Mouse (Mus musculus): Measurements from ENCODE around the gene Rtl5. TPM values are rescaled to one million over a fixed set of nuclear protein-coding genes. Genes with fewer than 3 reads are reported as not detected.
A peak's percentile ranks its signal among the peaks of the same experiment; 100 is the strongest.

Gene Rtl5
- total RNA-seq, 2 experiments from 2014 or later, result 8.9 to 10.1 TPM

GRCm38 (mm10) chrX:102067118-102067517 is 4.0 kb downstream of the Rtl5 start:
- DNase-seq (ENCODE audit: low spot score in 2 of 2), result no peak

- DNase-seq (ENCODE audit: low spot score in 2 of 2), result peak; percentile 55 to 61
Observed at GRCm38 (mm10) chrX:102066134-102066533, 5.0 kb downstream of the Rtl5 start.

GRCm38 (mm10) chrX:102065213-102065775 is 5.8 kb downstream of the Rtl5 start:
- DNase-seq (ENCODE audit: low spot score in 2 of 2), result no peak

- no peak for DNase-seq (ENCODE audit: low spot score in 2 of 2)
Observed at GRCm38 (mm10) chrX:102064062-102064461, 7.0 kb downstream of the Rtl5 start.

GRCm38 (mm10) chrX:102060891-102061290 is 10.2 kb downstream of the Rtl5 start:
- DNase-seq (ENCODE audit: low spot score in 2 of 2), result peak in 1 of 2 experiments; percentile 49

- no peak for DNase-seq (ENCODE audit: low spot score in 2 of 2)
Observed at GRCm38 (mm10) chrX:102060243-102060642, 10.9 kb downstream of the Rtl5 start.

- no peak for DNase-seq (ENCODE audit: low spot score in 2 of 2)
Observed at GRCm38 (mm10) chrX:102059437-102059836, 11.7 kb downstream of the Rtl5 start.

GRCm38 (mm10) chrX:102054009-102054408 is 17.1 kb downstream of the Rtl5 start:
- no peak for DNase-seq (ENCODE audit: low spot score in 2 of 2)

- DNase-seq (ENCODE audit: low spot score in 2 of 2), result no peak
Observed at GRCm38 (mm10) chrX:102053371-102053770, 17.7 kb downstream of the Rtl5 start.

GRCm38 (mm10) chrX:102051225-102051624 is 19.9 kb downstream of the Rtl5 start:
- no peak for DNase-seq (ENCODE audit: low spot score in 2 of 2)

GRCm38 (mm10) chrX:102050552-102050951 is 20.6 kb downstream of the Rtl5 start:
- no peak for DNase-seq (ENCODE audit: low spot score in 2 of 2)

- no peak for DNase-seq (ENCODE audit: low spot score in 2 of 2)
Observed at GRCm38 (mm10) chrX:102042386-102042785, 28.7 kb downstream of the Rtl5 start.

GRCm38 (mm10) chrX:102041562-102041961 is 29.5 kb downstream of the Rtl5 start:
- DNase-seq (ENCODE audit: low spot score in 2 of 2), result no peak

- no peak for DNase-seq (ENCODE audit: low spot score in 2 of 2)
Observed at GRCm38 (mm10) chrX:102037506-102037905, 33.6 kb downstream of the Rtl5 start.

GRCm38 (mm10) chrX:102036866-102037361 is 34.2 kb downstream of the Rtl5 start:
- DNase-seq (ENCODE audit: low spot score in 2 of 2), result no peak

- no peak for DNase-seq (ENCODE audit: low spot score in 2 of 2)
Observed at GRCm38 (mm10) chrX:102035671-102036070, 35.4 kb downstream of the Rtl5 start.

GRCm38 (mm10) chrX:102033566-102033965 is 37.5 kb downstream of the Rtl5 start:
- no peak for DNase-seq (ENCODE audit: low spot score in 2 of 2)

GRCm38 (mm10) chrX:102032431-102032830 is 38.7 kb downstream of the Rtl5 start:
- DNase-seq (ENCODE audit: low spot score in 2 of 2), result no peak

GRCm38 (mm10) chrX:102031851-102032250 is 39.3 kb downstream of the Rtl5 start:
- DNase-seq (ENCODE audit: low spot score in 2 of 2), result no peak

GRCm38 (mm10) chrX:102024976-102025375 is 46.1 kb downstream of the Rtl5 start:
- DNase-seq (ENCODE audit: low spot score in 2 of 2), result no peak

GRCm38 (mm10) chrX:102019471-102020240 is 51.4 kb downstream of the Rtl5 start:
- DNase-seq (ENCODE audit: low spot score in 2 of 2), result no peak

- DNase-seq (ENCODE audit: low spot score in 2 of 2), result peak in 1 of 2 experiments; percentile 40
Observed at GRCm38 (mm10) chrX:102018890-102019289, 52.2 kb downstream of the Rtl5 start.

All from layer of hippocampus, postnatal 14 days (tissue).